In the genomic region with DNA sequence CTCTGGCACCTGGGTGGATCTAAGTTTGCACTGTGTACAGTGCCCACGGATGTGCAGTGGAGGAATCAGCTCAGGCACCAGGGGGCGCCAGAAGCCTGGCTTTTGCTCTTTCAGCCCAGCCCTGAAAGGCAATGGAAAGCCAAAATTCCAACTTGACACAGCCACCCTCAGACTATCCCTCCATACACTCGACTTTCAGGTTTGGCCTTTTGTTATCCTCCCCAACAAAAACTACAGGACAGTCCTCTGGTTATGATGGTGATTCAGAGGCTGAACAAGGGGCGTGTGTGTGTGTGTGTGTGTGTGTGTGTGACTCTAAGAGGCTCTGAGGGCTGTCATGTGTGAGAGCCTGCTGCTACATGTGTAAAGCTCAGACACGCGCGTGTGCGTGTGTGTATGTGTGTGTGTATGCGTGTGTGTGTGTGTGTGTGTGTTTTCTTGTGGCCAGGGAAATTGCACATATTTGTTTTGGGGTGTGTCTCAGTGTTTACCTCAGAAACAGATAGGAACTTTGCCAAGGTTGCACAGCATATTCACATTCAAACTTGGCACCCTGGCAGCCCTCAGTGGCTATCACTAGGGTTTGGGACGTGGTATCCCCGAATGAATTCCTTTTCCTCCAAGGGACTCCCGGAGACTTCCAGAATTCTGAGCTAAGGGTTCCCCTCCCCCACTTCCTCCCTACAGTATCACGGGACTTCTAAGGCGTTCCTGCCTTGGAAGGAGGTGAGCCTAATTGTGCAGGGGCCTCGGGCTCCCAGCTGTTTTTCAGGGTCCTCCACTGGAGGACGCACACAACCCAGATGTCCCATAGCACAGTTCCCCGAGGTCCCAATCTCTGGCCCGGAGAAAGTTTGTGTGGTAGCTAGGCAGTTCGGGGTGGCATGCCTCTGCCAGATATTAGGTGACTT, we compare ENCODE assay signal across 8 mouse cellular contexts. TPM values are rescaled to one million over a fixed set of nuclear protein-coding genes. Genes with fewer than 3 reads are reported as not detected.
DNase-seq lines count a peak whose midpoint lies in the region; ATAC-seq and TF ChIP-seq lines count a peak whose summit lies in the region.

No protein-coding gene starts in this region.

- peaks cover 4% of the 10 kb centered on the region; the same call in 1 of the 2 replicates for H3K4me1 ChIP-seq in bone marrow, adult 2 months (ENCODE audit: control insufficient read depth, insufficient read depth, low read length)
- peaks cover 29% of the 10 kb centered on the region for H3K4me1 ChIP-seq in embryonic facial prominence, embryonic 15.5 days
- H3K4me1 ChIP-seq in heart, embryonic 11.5 days (ENCODE audit: control insufficient read depth, insufficient read depth, low read length) = peaks cover 12% of the 10 kb centered on the region
- peaks cover 30% of the 10 kb centered on the region for H3K4me1 ChIP-seq in kidney, embryonic 15.5 days
- H3K4me1 ChIP-seq in liver, embryonic 14.5 days (replicated peaks; ENCODE audit: control insufficient read depth in 2 of 2, insufficient read depth in 2 of 2, low read length in 1 of 2) = peaks cover 10 to 13% of the 10 kb centered on the region in 2 experiments
- H3K4me1 ChIP-seq in stomach, embryonic 15.5 days = peaks cover 14% of the 10 kb centered on the region

- no peaks in the 10 kb centered on the region for H3K36me3 ChIP-seq in C2C12 (ENCODE audit: control insufficient read depth, insufficient read depth)
- peaks cover 7% of the 10 kb centered on the region; the same call in 1 of the 2 replicates for H3K36me3 ChIP-seq in embryonic facial prominence, embryonic 15.5 days
- H3K36me3 ChIP-seq in heart, embryonic 11.5 days (ENCODE audit: control insufficient read depth, insufficient read depth, low read length) = no peaks in the 10 kb centered on the region
- no peaks in the 10 kb centered on the region for H3K36me3 ChIP-seq in kidney, embryonic 15.5 days
- no peaks in the 10 kb centered on the region for H3K36me3 ChIP-seq in liver, embryonic 14.5 days (replicated peaks; ENCODE audit: control insufficient read depth, insufficient read depth, low read depth)
- H3K36me3 ChIP-seq in stomach, embryonic 15.5 days = peaks cover 3% of the 10 kb centered on the region; the same call in 1 of the 2 replicates

- 1% methylated on average over 19 of the region's 19 CpGs for WGBS in bone marrow, adult 2 months
- 5% methylated on average over 19 of the region's 19 CpGs for WGBS in embryonic facial prominence, embryonic 15.5 days
- 7% methylated on average over 19 of the region's 19 CpGs for WGBS in heart, embryonic 11.5 days (ENCODE audit: insufficient replicate concordance)
- WGBS in kidney, embryonic 15.5 days = 5% methylated on average over 19 of the region's 19 CpGs
- WGBS in liver, embryonic 14.5 days (ENCODE audit: insufficient replicate concordance) = under 1% methylated on average over 19 of the region's 19 CpGs
- WGBS in stomach, embryonic 15.5 days = 4% methylated on average over 19 of the region's 19 CpGs

- peak; percentile 76 for ATAC-seq in embryonic facial prominence, embryonic 15.5 days (ENCODE audit: insufficient number of reproducible peaks, low FRiP score, low TSS enrichment, low read depth)
- peak; percentile 64 for ATAC-seq in heart, embryonic 11.5 days (replicated peaks; ENCODE audit: insufficient number of reproducible peaks, low FRiP score, low TSS enrichment)
- ATAC-seq in kidney, embryonic 15.5 days (replicated peaks; ENCODE audit: low FRiP score) = peak; percentile 76
- peak; percentile 63 for ATAC-seq in liver, embryonic 14.5 days (ENCODE audit: insufficient read depth)
- ATAC-seq in stomach, embryonic 15.5 days (ENCODE audit: insufficient read depth, low FRiP score, low read depth) = peak; percentile 69

- no peak overlapping the region for H3ac ChIP-seq in C2C12 (ENCODE audit: control insufficient read depth, insufficient read length, low read depth)

- no peaks in the 10 kb centered on the region for H3K9me3 ChIP-seq in embryonic facial prominence, embryonic 15.5 days (replicated peaks)
- no peaks in the 10 kb centered on the region for H3K9me3 ChIP-seq in heart, embryonic 11.5 days (replicated peaks; ENCODE audit: control insufficient read depth, low read length)
- no peaks in the 10 kb centered on the region for H3K9me3 ChIP-seq in kidney, embryonic 15.5 days (replicated peaks)
- no peaks in the 10 kb centered on the region for H3K9me3 ChIP-seq in liver, embryonic 14.5 days (ENCODE audit: control insufficient read depth, low read length)
- H3K9me3 ChIP-seq in stomach, embryonic 15.5 days = no peaks in the 10 kb centered on the region

- H3K4me2 ChIP-seq in embryonic facial prominence, embryonic 15.5 days (replicated peaks) = peak overlapping the region; percentile 77
- H3K4me2 ChIP-seq in heart, embryonic 11.5 days = peak overlapping the region; percentile 94
- H3K4me2 ChIP-seq in kidney, embryonic 15.5 days = peak overlapping the region; percentile 74
- H3K4me2 ChIP-seq in liver, embryonic 14.5 days (ENCODE audit: low read depth) = peak overlapping the region; percentile 97
- H3K4me2 ChIP-seq in stomach, embryonic 15.5 days = peak overlapping the region; percentile 72

- H3K27me3 ChIP-seq in C2C12 (ENCODE audit: control insufficient read depth, insufficient read depth, insufficient read length) = no peaks in the 10 kb centered on the region
- H3K27me3 ChIP-seq in embryonic facial prominence, embryonic 15.5 days = no peaks in the 10 kb centered on the region
- H3K27me3 ChIP-seq in heart, embryonic 11.5 days (ENCODE audit: control insufficient read depth, insufficient read depth, low read length) = no peaks in the 10 kb centered on the region
- no peaks in the 10 kb centered on the region for H3K27me3 ChIP-seq in kidney, embryonic 15.5 days
- no peaks in the 10 kb centered on the region for H3K27me3 ChIP-seq in liver, embryonic 14.5 days (ENCODE audit: control insufficient read depth, insufficient read depth, low read length)
- H3K27me3 ChIP-seq in stomach, embryonic 15.5 days (replicated peaks) = no peaks in the 10 kb centered on the region

- TF ChIP-seq EP300 in liver, embryonic 14.5 days (IDR thresholded peaks at IDR 0.05; ENCODE audit: low read depth) = no peak

- peak overlapping the region; percentile 51 for H3K9ac ChIP-seq in embryonic facial prominence, embryonic 15.5 days
- peak overlapping the region; percentile 86 for H3K9ac ChIP-seq in heart, embryonic 11.5 days (ENCODE audit: low read depth, low read length)
- peak overlapping the region; percentile 46; the same call in 1 of the 2 replicates for H3K9ac ChIP-seq in kidney, embryonic 15.5 days
- peak overlapping the region; percentile 79 for H3K9ac ChIP-seq in liver, embryonic 14.5 days (replicated peaks)
- H3K9ac ChIP-seq in stomach, embryonic 15.5 days = peak overlapping the region; percentile 55; the same call in 1 of the 2 replicates

- H3K27ac ChIP-seq in bone marrow, adult 2 months (ENCODE audit: control insufficient read depth, insufficient read depth, low read depth, low read length, poor library complexity) = peak overlapping the region; percentile 98
- H3K27ac ChIP-seq in embryonic facial prominence, embryonic 15.5 days (replicated peaks) = peak overlapping the region; percentile 94
- H3K27ac ChIP-seq in heart, embryonic 11.5 days (ENCODE audit: low read depth, low read length) = peak overlapping the region; percentile 91
- H3K27ac ChIP-seq in kidney, embryonic 15.5 days = peak overlapping the region; percentile 92
- peak overlapping the region; percentile 76 for H3K27ac ChIP-seq in liver, embryonic 14.5 days
- H3K27ac ChIP-seq in stomach, embryonic 15.5 days = peak overlapping the region; percentile 96

- TF ChIP-seq CTCF in C2C12 (IDR thresholded peaks at IDR 0.05; ENCODE audit: control insufficient read depth, insufficient read depth, insufficient read length) = peak; percentile 86
- peak; percentile 95 for TF ChIP-seq CTCF in bone marrow, adult 2 months (IDR thresholded peaks at IDR 0.05; ENCODE audit: control insufficient read depth, insufficient read depth, low read length)
- TF ChIP-seq CTCF in liver, embryonic 14.5 days (IDR thresholded peaks at IDR 0.05; ENCODE audit: low read depth) = peak; percentile 99

- no peak overlapping the region for H3K4me3 ChIP-seq in C2C12 (ENCODE audit: insufficient read depth, poor library complexity, severe bottlenecking)
- H3K4me3 ChIP-seq in bone marrow, adult 2 months (replicated peaks; ENCODE audit: control insufficient read depth, low read depth, low read length) = peak overlapping the region; percentile 92
- H3K4me3 ChIP-seq in embryonic facial prominence, embryonic 15.5 days (replicated peaks) = peak overlapping the region; percentile 58
- peak overlapping the region; percentile 69 for H3K4me3 ChIP-seq in heart, embryonic 11.5 days (ENCODE audit: low read depth, low read length)
- peak overlapping the region; percentile 52 for H3K4me3 ChIP-seq in kidney, embryonic 15.5 days (replicated peaks)
- peak overlapping the region; percentile 64 to 68 for H3K4me3 ChIP-seq in liver, embryonic 14.5 days (ENCODE audit: insufficient read depth in 1 of 2, low read depth in 2 of 2, low read length in 2 of 2)
- H3K4me3 ChIP-seq in stomach, embryonic 15.5 days (replicated peaks) = peak overlapping the region; percentile 60

- no peaks in the 10 kb centered on the region for H3K79me2 ChIP-seq in C2C12 (ENCODE audit: control insufficient read depth, insufficient read depth)

- no peaks in the 10 kb centered on the region for H3K79me3 ChIP-seq in C2C12 (ENCODE audit: low read depth)

- peak; percentile 64 to 70 (median 66) for DNase-seq in liver, embryonic 14.5 days (ENCODE audit: low read depth in 3 of 3, low spot score in 3 of 3)
- DNase-seq in neural tube, embryonic 10.5 days (ENCODE audit: extremely low spot score, low spot score) = peak; percentile 83

- no peak for TF ChIP-seq POLR2A in bone marrow, adult 2 months (IDR thresholded peaks at IDR 0.05; ENCODE audit: borderline replicate concordance, control insufficient read depth, low read depth, low read length)

RNA-seq across cellular contexts. Expression of gene Stat6, which starts 0.7 kb away (rescaled TPM):
- 0.26 TPM for polyA plus RNA-seq in C2C12 (2012; fragmentation: generic; extraction: Trizol)
- polyA plus RNA-seq in bone marrow, adult 2 months (2011; ENCODE audit: insufficient read depth, insufficient read length, low replicate concordance, missing spikeins) = 31.6 and 60.1 TPM in 2 replicates
- polyA plus RNA-seq in embryonic facial prominence, embryonic 15.5 days (2015; fragmentation: Nextera tagmentation; extraction: Ambion mirVana) = 35.3 and 36.2 TPM in 2 replicates
- 21.0 and 27.1 TPM in 2 replicates for polyA plus RNA-seq in heart, embryonic 11.5 days (2014; fragmentation: Nextera tagmentation; extraction: Ambion mirVana)
- polyA plus RNA-seq in kidney, embryonic 15.5 days (2015; fragmentation: Nextera tagmentation; extraction: Ambion mirVana) = 26.5 and 27.2 TPM in 2 replicates
- 10.9 TPM in 2 replicates for polyA plus RNA-seq in liver, embryonic 14.5 days (2012; rRNA removed)
- polyA plus RNA-seq in liver, embryonic 14.5 days (2014; fragmentation: Nextera tagmentation; extraction: Ambion mirVana) = 10.2 and 12.4 TPM in 2 replicates
- polyA plus RNA-seq in stomach, embryonic 15.5 days (2015; fragmentation: Nextera tagmentation; extraction: Ambion mirVana) = 35.0 and 37.1 TPM in 2 replicates

RNA-seq across cellular contexts. Expression of gene Lrp1, which starts 21.2 kb away (rescaled TPM):
- 190 TPM for polyA plus RNA-seq in C2C12 (2012; fragmentation: generic; extraction: Trizol)
- 23.5 and 48.3 TPM in 2 replicates for polyA plus RNA-seq in bone marrow, adult 2 months (2011; ENCODE audit: insufficient read depth, insufficient read length, low replicate concordance, missing spikeins)
- 161 and 163 TPM in 2 replicates for polyA plus RNA-seq in embryonic facial prominence, embryonic 15.5 days (2015; fragmentation: Nextera tagmentation; extraction: Ambion mirVana)
- 32.8 and 34.6 TPM in 2 replicates for polyA plus RNA-seq in heart, embryonic 11.5 days (2014; fragmentation: Nextera tagmentation; extraction: Ambion mirVana)
- polyA plus RNA-seq in kidney, embryonic 15.5 days (2015; fragmentation: Nextera tagmentation; extraction: Ambion mirVana) = 52.4 and 65.0 TPM in 2 replicates
- 14.1 and 18.2 TPM in 2 replicates for polyA plus RNA-seq in liver, embryonic 14.5 days (2012; rRNA removed)
- polyA plus RNA-seq in liver, embryonic 14.5 days (2014; fragmentation: Nextera tagmentation; extraction: Ambion mirVana) = 13.2 and 16.1 TPM in 2 replicates
- polyA plus RNA-seq in stomach, embryonic 15.5 days (2015; fragmentation: Nextera tagmentation; extraction: Ambion mirVana) = 77.0 and 87.0 TPM in 2 replicates

RNA-seq across cellular contexts. Expression of gene Nemp1, which starts 24.6 kb away (rescaled TPM):
- 6.8 TPM for polyA plus RNA-seq in C2C12 (2012; fragmentation: generic; extraction: Trizol)
- 6.7 and 7.3 TPM in 2 replicates for polyA plus RNA-seq in bone marrow, adult 2 months (2011; ENCODE audit: insufficient read depth, insufficient read length, low replicate concordance, missing spikeins)
- polyA plus RNA-seq in embryonic facial prominence, embryonic 15.5 days (2015; fragmentation: Nextera tagmentation; extraction: Ambion mirVana) = 10.1 and 11.3 TPM in 2 replicates
- 6.7 and 8.4 TPM in 2 replicates for polyA plus RNA-seq in heart, embryonic 11.5 days (2014; fragmentation: Nextera tagmentation; extraction: Ambion mirVana)
- polyA plus RNA-seq in kidney, embryonic 15.5 days (2015; fragmentation: Nextera tagmentation; extraction: Ambion mirVana) = 10.9 TPM in 2 replicates
- polyA plus RNA-seq in liver, embryonic 14.5 days (2012; rRNA removed) = 5.0 and 5.5 TPM in 2 replicates
- polyA plus RNA-seq in liver, embryonic 14.5 days (2014; fragmentation: Nextera tagmentation; extraction: Ambion mirVana) = 5.6 and 5.7 TPM in 2 replicates
- polyA plus RNA-seq in stomach, embryonic 15.5 days (2015; fragmentation: Nextera tagmentation; extraction: Ambion mirVana) = 7.8 and 8.6 TPM in 2 replicates

RNA-seq across cellular contexts. Expression of gene Nab2, which starts 26.3 kb away (rescaled TPM):
- 108 TPM for polyA plus RNA-seq in C2C12 (2012; fragmentation: generic; extraction: Trizol)
- 3.3 and 4.0 TPM in 2 replicates for polyA plus RNA-seq in bone marrow, adult 2 months (2011; ENCODE audit: insufficient read depth, insufficient read length, low replicate concordance, missing spikeins)
- polyA plus RNA-seq in embryonic facial prominence, embryonic 15.5 days (2015; fragmentation: Nextera tagmentation; extraction: Ambion mirVana) = 30.8 and 33.2 TPM in 2 replicates
- 7.9 and 10.1 TPM in 2 replicates for polyA plus RNA-seq in heart, embryonic 11.5 days (2014; fragmentation: Nextera tagmentation; extraction: Ambion mirVana)
- polyA plus RNA-seq in kidney, embryonic 15.5 days (2015; fragmentation: Nextera tagmentation; extraction: Ambion mirVana) = 27.1 and 30.8 TPM in 2 replicates
- 4.0 and 4.1 TPM in 2 replicates for polyA plus RNA-seq in liver, embryonic 14.5 days (2012; rRNA removed)
- 0.88 and 1.1 TPM in 2 replicates for polyA plus RNA-seq in liver, embryonic 14.5 days (2014; fragmentation: Nextera tagmentation; extraction: Ambion mirVana)
- polyA plus RNA-seq in stomach, embryonic 15.5 days (2015; fragmentation: Nextera tagmentation; extraction: Ambion mirVana) = 10.8 and 13.3 TPM in 2 replicates
